Mouse (Mus musculus) left cerebral cortex, adult 2 months (tissue): ENCODE data around the gene Scaf1. TPM values are rescaled to one million over a fixed set of nuclear protein-coding genes. Genes with fewer than 3 reads are reported as not detected.

Source experiments
- DNase-seq, 2 experiments: peaks; one replicate each; pipeline ENCODE4 v3.0.0; 2021 to 2022; ENCODE audit warnings: low spot score in 2 of 2, mixed read lengths in 1 of 2; ENCODE audit errors: extremely low spot score in 1 of 2
- H3K27ac ChIP-seq: fragments of 200-600 bp; 2 replicates; pipeline ENCODE4 v1.8.1; 2022
- H3K4me3 ChIP-seq: fragments of 200-600 bp; 2 replicates; pipeline ENCODE4 v1.8.1; 2022
- CTCF ChIP-seq: fragments of 200-600 bp; IDR thresholded peaks from 2 replicates; pipeline ENCODE4 v1.8.1; 2022; ENCODE audit warnings: antibody characterized with exemption, mild to moderate bottlenecking, moderate library complexity
- intact Hi-C: fragments of 180-260 bp; cut with DNase I; formaldehyde crosslinking; loops from one replicate; pipeline ENCODE4 v1.15.1; 2025
- total RNA-seq, 2 experiments: library from RNA; stranded (reverse); gene quantifications; 2 replicates each; pipeline ENCODE4 v1.2.3; 2021

The Scaf1 gene
- total RNA-seq, 2 experiments from 2014 or later, result 170 to 181 TPM

- peak; percentile 66 for TF ChIP-seq CTCF
- no peak overlapping the region for H3K27ac ChIP-seq
- intact Hi-C loops, result no loop called here
- no peak overlapping the region for H3K4me3 ChIP-seq
- DNase-seq, result no peak
These were observed 21.7 kb upstream of the Scaf1 start for GRCm38 (mm10) chr7:45037720-45038361.

DNA sequence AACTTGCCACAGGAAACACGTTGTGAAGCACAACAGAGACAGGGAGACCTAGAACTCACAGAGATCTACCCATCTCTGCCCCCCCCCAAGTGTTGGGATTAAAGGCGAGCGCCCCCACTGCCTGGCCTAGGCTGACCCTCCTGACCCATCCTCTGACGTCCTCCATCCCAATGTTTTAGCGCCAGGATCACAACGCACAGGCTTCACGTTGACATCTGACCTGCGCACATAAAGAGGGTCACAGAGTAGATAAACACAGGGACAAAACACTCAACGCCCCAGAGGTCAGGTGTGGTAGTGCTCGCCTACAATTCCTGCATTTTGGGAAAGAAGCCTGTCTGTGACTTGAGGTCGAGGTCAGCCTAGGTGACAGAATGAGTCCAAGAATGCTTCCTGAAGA is 20.5 kb upstream of the Scaf1 start:
- intact Hi-C loops, result no loop called here
- no peak for DNase-seq
- no peak; the same call in 1 of the 2 replicates for TF ChIP-seq CTCF
- Histone ChIP-seq H3K27ac (no peak overlapping the region), H3K4me3 (no peak overlapping the region)

GRCm38 (mm10) chr7:45035631-45036030 is 19.5 kb upstream of the Scaf1 start:
- H3K4me3 ChIP-seq, result no peak overlapping the region
- no peak for TF ChIP-seq CTCF
- DNase-seq, result no peak
- intact Hi-C loops, result no loop called here
- H3K27ac ChIP-seq, result no peak overlapping the region

- DNase-seq, result no peak
- intact Hi-C loops, result no loop called here
- no peak overlapping the region for H3K4me3 ChIP-seq
These were observed 17.7 kb upstream of the Scaf1 start for GRCm38 (mm10) chr7:45033722-45034359.

DNA sequence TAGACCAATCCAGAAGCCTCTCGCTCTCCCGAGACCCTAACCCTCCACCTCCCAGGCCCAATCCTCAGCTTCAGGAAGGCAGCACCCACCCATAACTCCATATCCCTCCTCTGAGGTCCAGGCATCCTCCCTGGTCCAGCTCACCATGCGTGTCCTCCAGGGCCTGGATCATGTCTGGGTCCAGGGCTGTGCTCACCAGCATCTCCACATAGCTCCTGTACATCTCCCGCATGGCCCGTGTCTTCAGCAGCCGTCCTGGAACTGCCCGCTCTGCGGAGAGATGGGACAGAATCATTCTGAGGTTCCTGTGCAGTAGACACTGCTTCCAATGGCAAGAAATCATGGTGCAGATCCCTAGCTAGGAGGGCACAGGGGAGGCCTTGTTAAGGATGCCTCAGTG is 14.7 kb upstream of the Scaf1 start:
- TF ChIP-seq CTCF, result no peak
- no peak for DNase-seq
- Histone ChIP-seq H3K4me3 (no peak overlapping the region), H3K27ac (no peak overlapping the region)
- intact Hi-C loops, result no loop called here

More at GRCm38 (mm10) chr7:45033722-45034359, 17.7 kb upstream of the Scaf1 start:
- H3K27ac ChIP-seq, result no peak overlapping the region
- TF ChIP-seq CTCF, result no peak

GRCm38 (mm10) chr7:45029995-45030394 is 13.8 kb upstream of the Scaf1 start:
- H3K4me3 ChIP-seq, result no peak overlapping the region

DNA sequence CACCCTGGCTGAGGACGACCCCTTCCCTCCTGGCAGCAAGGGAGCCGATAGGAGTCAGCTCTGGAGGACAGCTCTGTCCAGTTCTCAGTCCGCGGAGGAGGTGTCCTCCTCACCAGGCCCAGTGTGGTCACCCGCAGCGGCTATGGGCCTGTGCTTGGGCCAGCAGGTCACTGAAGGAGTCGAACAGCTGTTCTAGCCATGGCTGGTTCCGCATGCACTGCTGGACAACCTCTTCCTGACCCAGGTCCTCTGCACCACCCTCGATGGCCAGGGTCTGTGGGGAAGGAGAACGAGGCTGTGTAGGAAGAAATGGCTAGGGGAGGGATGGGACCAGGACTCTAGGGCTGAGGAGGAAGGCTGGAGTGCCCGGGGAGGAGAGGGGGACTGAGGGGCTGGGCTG is 12.2 kb upstream of the Scaf1 start:
- intact Hi-C loops, result no loop called here
- H3K27ac ChIP-seq, result no peak overlapping the region
- H3K4me3 ChIP-seq, result no peak overlapping the region
- no peak for TF ChIP-seq CTCF
- DNase-seq, result no peak

More at GRCm38 (mm10) chr7:45029995-45030394, 13.8 kb upstream of the Scaf1 start:
- TF ChIP-seq CTCF, result no peak
- H3K27ac ChIP-seq, result no peak overlapping the region
- DNase-seq, result no peak
- intact Hi-C loops, result no loop called here

GRCm38 (mm10) chr7:45027761-45028160 is 11.6 kb upstream of the Scaf1 start:
- Histone ChIP-seq H3K4me3 (no peak overlapping the region), H3K27ac (no peak overlapping the region)
- no peak for TF ChIP-seq CTCF
- intact Hi-C loops, result no loop called here
- no peak for DNase-seq

DNA sequence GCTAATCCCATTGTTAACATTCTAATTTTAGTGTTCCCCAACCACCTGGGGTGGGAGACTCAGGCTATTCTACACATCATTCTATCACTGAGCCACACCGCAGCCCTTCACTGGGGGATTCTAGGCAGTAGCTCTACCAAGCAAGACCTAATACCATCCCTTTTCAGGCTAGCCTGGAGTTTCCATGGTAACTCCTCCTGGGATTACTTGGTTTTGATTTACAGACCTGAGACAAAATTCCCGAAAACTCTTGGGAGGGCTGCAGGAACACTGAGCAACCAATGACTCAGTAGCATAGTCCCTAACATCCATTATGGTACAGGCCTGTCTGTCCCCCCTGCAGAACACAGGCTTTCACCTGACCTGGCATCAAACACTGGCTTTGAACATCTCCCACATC is 10.1 kb upstream of the Scaf1 start:
- H3K27ac ChIP-seq, result no peak overlapping the region; the same call in 1 of the 2 replicates

GRCm38 (mm10) chr7:45025601-45026220 is 9.5 kb upstream of the Scaf1 start:
- intact Hi-C loops, result no loop called here
- TF ChIP-seq CTCF, result no peak
- no peak for DNase-seq
- Histone ChIP-seq H3K27ac (no peak overlapping the region; the same call in 1 of the 2 replicates), H3K4me3 (no peak overlapping the region)

More for the DNA sequence above, 10.1 kb upstream of the Scaf1 start:
- intact Hi-C loops, result no loop called here
- H3K4me3 ChIP-seq, result no peak overlapping the region
- no peak for TF ChIP-seq CTCF
- no peak for DNase-seq

- H3K4me3 ChIP-seq, result no peak overlapping the region
- TF ChIP-seq CTCF, result no peak
- no peak overlapping the region for H3K27ac ChIP-seq
- intact Hi-C loops, result no loop called here
- DNase-seq, result no peak
These were observed 8.4 kb upstream of the Scaf1 start for GRCm38 (mm10) chr7:45024281-45025248.
